Mouse (Mus musculus) olfactory bulb, adult 2 months (tissue): ENCODE data around the gene Gxylt2.

Source experiments
- CTCF ChIP-seq: fragments of 200-500 bp; IDR thresholded peaks from 2 replicates; pipeline ENCODE4 v1.5.1; 2012; ENCODE audit warnings: low read depth, mild to moderate bottlenecking, low read length, moderate library complexity; ENCODE audit not compliant: insufficient read depth
- POLR2A ChIP-seq: fragments of 200-500 bp; IDR thresholded peaks from 2 replicates; pipeline ENCODE4 v1.6.1; 2012; ENCODE audit warnings: mild to moderate bottlenecking, low read depth, low read length, moderate library complexity; ENCODE audit not compliant: insufficient read depth

DNA sequence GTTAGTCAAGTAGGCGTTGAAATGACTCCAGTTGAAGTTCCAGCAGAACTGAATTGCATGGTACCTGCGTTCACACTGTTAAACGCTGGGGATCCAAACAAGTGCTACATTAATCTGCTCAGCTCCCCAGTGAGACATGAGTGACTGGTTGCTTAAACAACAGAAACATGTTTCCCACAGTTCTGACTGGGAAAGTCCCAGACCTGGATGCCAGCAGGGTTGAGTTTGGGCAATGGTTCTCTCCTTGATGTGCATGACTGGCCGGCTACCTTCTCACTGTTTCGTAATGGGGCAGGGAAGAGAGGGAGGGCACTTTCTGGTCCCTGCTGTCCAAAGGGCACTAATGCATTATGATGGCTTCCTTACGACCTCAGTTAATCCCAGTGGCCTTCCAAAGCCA lies 77.1 kb downstream of the Gxylt2 start:
- TF ChIP-seq CTCF (no peak), POLR2A (no peak)
